Mouse (Mus musculus) urinary bladder, postnatal 36 days (tissue): ENCODE data around the gene Aurkc.
"Not testable (repeated sequence)": the region's sequence is repeated elsewhere in the genome, so short reads cannot be mapped to it uniquely, and the experiment has no call there.

Experiments
- DNase-seq, 2 experiments: peaks; one replicate each; pipeline ENCODE4 v3.0.0; 2022; ENCODE audit warnings: low spot score in 2 of 2, mixed read lengths in 1 of 2

Aurkc gene

DNA sequence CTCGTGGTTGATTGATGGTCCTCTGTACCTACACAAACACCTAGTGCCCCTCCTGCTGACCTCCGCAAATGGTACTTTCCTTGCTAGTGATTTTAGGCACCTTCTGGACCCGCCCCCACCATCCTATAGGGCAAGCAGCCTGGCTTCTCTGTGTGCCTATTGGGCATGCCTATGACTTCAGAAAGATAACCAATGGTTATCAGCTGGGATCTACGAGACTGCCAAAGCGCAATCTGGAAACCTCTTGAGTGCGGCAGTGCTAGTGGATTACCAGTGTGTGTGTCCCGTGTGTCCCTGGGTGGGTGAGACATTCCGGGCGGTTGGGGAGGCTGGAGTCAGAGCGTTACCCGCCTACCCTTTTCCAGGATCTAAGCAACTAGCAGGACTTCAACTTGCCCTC is at the start of gene Aurkc:
Aurkc (plus strand) TSS at position 50 of the 400 bp plus-strand sequence.
- not testable (repeated sequence) for DNase-seq

DNA sequence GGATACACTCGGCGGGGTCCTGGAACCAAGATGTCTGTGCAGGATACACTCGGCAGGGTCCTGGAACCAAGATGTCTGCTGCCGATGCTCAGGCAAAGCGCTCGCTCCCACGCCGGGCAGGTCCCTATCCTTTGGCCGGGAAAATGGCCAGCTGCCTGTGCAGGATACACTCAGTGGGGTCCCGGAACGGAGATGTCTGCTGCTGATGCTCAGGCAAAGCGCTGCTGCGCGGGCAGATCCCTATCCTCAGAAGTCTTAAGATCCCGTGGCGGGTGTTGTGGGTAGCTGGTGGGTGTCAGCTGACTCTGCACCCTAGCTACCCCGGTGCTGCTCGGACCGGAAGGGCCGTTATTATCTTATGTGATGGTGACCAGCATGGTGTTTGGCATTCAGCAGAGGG is 47.0 kb upstream of the Aurkc start:
- DNase-seq = not testable (repeated sequence)

DNA sequence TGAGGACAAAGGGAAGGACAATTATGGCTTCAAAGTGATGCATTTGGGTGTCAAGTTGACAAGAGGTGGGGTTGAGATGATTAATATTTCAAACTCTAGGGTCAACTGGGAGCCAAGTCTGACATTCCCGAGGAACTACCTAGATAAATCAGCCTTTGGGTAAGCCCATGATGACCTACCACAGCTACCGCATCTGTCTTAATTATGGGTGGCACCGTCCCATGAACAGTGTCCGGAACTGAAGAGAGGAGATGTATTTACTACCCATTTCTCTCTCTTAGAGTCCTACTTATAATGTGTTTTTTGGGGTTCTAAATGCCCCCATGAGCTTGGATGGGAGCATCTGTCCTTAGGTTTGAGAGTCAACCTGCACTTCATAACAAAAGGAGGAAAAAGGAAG is 38.5 kb upstream of the Aurkc start:
- DNase-seq = no peak

DNA sequence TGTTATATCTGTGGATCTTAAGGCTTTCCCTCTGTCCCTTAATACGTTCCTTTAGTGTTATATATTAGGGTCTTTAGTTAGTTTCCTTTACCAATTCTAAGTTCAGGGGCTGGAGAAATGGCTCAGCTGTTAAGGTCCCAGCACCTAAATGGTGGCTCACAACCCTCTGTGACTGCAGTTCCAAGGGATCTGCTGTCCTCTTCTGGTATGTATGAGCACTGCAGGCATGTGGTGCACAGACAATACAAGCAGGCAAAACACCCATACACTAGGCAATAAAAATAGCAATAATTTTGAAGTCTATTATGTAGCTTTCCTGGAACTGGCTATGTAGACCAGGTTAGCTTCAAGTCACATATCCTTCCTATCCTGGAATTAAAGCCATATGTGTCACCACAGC is 36.5 kb upstream of the Aurkc start:
- DNase-seq = no peak

DNA sequence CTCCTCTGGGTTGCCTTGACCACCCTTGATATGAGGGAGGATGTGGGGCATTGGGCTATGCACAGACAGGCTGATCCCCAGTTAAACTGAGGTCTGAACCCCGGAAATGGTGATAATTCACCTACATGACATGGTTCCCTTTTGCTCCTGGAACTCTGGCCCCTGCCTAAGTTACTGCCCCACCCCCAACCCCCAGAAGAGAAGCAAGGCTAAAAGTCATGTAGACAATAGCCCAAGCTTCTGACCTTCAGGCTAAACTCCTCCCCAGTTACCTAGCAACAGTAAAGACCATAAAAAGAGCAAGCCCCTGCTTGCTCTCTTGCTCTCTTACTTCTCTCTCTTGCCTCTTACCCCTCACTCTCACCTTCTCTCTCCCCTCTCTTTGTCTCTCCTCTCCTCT is 21.5 kb upstream of the Aurkc start:
- no peak for DNase-seq

DNA sequence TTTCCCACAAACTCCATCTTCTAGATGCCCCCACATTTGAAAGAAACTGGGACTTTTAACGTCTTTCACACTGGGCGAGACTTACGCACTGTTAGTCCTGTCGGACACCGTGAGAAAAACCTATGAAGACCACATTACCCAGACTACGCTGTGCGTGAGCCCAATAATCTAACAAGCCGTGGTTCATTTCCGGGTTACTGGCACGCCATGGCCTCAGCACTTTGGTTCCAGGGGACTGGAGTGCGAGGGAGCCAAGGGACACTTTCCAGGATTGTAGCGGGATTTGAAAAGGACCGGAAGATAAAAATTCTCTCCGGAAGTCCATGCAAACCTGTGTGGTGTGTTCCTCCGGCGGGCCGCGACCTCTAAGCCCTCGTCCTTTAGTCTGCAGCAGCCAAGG is 18.2 kb upstream of the Aurkc start:
- DNase-seq = no peak

DNA sequence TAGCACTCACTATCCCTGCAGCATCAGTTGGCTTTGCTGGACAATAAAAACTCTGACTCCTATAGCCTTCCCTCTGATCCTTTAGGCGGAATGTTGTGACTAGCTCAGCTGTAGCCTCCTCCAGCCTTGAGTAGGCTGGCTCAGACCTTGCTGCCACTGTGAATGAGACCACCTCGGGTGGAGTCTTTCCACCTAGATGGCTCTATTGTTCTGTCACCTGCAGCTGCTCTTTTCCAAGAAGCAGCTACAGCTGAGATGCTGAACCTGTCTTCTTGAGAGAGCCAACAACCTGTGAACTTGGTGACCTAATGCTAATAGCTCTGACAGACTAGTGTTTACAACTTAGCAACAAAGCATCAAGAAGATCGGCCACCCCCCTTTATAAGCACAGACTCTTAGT is 3.8 kb downstream of the Aurkc start:
- DNase-seq = not testable (repeated sequence)

DNA sequence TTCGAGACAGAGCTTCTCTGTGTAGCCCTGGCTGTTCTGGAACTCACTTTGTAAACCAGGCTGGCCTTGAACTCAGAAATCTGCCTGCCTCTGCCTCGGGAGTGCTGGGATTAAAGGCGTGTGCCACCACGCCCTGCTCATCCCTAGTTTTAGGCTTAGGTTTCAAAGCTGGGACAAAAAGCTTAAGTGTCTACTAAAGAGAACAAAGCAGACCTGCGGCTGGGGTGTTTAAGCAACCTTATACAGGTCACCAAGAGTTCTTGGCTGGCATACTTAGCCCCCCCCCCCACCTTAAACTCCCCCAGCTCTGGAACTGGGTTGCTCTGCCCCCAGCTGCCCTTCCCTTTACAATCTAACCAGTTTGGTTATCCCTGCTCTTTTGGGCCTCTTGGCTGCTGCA is 10.3 kb downstream of the Aurkc start:
- not testable (repeated sequence) for DNase-seq

DNA sequence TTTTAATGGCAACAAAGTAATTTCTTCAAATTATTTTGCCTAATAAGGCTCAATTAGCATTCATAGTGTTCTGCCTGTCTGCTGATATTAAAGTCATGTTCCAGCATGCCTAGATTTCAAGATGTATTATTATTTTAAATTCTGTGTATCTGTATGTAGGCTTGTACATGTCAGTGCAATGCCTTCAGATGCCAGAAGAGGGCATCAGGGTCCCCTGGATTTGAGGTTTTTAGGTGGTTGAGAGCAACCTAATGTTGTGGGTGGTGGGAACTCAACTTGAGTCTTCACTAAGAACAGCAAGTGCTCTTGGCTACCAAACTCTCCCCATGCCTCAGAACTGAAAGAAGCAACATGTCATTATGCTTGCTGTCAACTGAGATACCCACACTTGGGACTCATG is 32.3 kb downstream of the Aurkc start:
- no peak for DNase-seq

DNA sequence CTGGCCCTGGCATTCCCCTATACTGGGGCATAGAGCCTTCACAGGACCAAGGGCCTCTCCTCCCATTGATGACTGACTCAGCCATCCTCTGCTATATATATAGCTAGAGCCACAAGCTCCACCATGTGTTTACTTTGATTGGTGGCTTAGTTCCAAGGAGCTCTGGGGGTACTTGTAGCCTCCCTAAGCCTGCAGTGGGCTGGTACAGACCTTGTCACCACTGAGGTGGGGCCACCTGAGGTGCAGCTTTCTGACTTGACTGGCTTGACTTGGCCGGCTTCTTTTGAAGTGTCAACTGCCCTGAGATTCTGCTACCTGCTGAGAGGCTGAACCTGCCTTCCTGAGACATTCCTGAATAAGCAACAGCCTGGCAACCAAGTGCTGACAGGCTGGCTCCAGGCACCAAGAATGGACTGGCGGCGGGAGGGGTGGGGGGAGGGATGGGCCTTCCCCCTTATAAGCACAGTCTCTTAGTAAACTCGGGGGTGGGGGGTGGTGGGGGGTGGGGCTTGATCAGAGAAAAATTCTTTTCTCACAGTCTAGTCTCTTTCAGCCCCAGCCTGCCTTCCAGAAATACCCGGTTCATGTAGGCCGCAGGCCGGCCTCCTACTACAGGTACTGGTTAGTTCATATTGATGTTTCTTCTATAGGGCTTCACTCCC is 54.7 kb downstream of the Aurkc start:
- not testable (repeated sequence) for DNase-seq
